Mouse (Mus musculus) cerebellum, postnatal 25 days (tissue): ENCODE measurements around the gene Pcca.

Source experiments
- DNase-seq, 2 experiments: peaks; one replicate each; pipeline ENCODE4 v3.0.0; 2021; ENCODE audit warnings: mixed read lengths in 2 of 2

Pcca gene

DNA sequence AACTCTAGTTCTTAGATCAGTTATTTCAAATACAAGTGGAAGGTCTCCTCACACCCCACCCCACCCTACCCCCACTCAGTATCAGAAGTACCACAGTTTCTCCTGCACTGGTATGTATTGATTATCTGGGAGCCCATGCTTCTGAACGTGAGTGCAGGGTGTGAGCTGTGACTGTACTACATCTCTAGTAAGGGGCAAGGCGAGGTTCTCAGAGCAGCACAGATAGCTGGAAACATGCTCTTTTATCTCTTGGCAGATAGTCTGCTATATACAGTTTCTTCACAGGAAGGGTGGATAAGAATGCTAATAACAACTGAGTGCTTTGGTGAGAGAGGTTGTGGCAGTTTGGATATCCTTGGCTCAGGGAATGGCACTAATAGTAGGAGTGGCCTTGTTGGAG is 117.6 kb downstream of the Pcca start:
- no peak for DNase-seq

DNA sequence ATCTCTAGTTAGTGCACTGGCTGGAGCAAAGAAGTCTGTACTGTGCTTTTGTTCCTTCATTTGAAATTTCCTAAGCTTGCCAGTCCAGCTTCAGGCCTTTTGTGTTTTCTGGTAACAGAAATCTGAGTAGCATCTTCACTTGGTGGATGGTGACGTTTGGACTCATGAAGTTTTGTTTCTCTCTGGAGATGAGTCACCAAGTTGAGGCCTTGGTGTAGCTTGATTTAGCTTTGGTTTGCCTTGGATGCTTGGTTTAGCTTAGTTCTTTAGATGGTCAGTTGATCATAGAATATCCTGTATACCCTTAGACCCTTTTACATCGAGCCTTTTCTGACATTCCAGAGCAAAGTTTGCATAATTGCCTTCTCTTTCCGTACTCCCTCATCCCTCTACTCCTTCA is 141.5 kb downstream of the Pcca start:
- no peak for DNase-seq

DNA sequence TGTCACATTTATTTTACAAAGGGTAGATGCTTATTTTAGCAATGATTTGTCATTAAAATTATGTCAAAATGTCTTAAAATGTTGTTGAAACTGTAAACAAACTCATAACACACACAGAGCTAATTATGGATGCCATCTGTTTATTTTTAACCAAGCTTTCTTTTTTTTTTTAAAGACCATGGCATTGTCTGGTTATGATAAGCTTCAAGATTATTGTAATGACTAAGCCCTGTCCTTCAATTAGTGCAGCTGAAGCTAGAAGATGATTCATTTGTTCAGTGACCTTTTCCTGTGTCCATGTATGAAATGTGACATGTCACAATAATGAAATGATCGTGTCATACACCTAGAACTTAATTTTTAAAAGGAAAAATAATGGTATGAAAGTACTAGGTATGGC is 149.5 kb downstream of the Pcca start:
- no peak for DNase-seq

DNA sequence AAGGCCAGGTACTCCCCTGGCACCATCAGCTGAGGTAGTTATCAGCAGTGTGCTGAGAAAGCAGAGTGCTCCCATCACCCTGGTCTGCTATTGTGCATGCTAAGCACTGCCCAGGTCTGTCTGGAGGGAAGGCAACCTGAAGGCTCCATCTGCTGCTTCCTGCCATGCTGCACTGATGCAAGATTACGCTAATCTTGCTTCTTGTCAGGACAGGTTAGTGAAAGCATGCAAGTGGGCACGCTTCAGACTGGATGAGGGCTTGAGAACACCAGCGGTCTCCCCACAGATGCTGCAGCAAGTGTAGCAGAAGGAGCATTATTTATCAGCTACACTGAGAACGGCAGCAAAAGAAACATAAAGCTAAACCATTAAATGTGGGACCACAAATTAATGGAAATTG is 150.1 kb downstream of the Pcca start:
- DNase-seq = peak; percentile 68 to 70

GRCm38 (mm10) chr14:122684811-122685210 is 150.7 kb downstream of the Pcca start:
- DNase-seq = peak in 1 of 2 experiments; percentile 28

DNA sequence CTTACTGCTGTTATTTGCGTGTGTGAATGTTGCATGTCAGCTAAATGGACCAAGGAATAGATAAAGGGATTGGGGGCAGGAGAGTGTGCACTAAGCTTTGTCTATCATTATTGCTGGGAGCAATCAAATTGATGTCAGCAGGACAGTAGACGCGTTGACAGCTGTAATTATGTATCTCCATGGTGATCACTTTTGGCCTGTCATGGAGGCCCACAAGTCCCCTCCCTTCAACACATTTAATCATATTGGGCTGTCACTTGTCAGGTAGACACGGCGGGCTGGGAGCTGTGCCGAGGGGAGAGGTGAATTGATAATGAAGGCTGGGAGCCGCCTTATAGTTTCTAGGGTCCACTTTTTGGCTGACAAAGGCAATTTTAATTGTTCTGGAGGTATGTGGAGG is 153.3 kb downstream of the Pcca start:
- no peak for DNase-seq

DNA sequence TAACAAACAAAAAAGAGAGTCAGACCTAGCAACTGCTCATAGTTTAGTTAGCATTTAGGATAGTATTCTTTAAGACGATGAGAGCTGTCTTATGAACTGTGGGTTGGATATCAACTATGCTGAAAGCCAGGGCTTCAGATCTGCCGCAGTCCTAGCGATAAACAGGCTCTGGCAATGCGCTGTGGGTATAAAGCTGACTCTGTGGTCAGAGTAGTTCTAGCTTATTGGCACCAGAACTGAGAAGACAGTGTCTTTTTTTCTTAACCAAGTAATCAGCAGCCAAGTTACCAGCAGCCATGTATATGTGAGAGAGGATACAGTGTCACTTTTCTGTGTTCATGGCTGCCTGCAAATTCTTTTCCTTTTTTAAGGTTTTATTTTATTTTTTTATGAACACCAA is 154.3 kb downstream of the Pcca start:
- DNase-seq = no peak

GRCm38 (mm10) chr14:122689136-122689815 is 155.2 kb downstream of the Pcca start:
- no peak for DNase-seq

- no peak for DNase-seq
Observed at GRCm38 (mm10) chr14:122691555-122691954, 157.4 kb downstream of the Pcca start.

GRCm38 (mm10) chr14:122700333-122700732 is 166.2 kb downstream of the Pcca start:
- DNase-seq = no peak

DNA sequence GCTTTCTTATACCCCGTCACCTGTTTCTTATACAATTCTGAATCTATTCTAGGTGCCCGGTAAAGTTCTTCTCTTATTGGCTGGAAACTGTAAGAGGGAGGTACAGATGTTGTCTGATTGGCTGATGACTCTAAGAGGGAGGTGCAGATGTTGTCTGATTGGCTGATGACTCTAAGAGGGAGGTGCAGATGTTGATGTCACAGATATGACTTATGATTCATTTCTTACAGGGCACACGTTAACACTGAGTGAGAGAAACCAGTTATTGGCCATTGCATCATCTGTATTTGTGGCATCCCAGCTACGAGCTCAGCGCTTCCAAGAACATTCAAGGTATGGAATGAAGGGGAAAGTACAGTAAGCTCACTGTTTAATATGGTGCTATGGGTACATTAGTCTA is 179.7 kb downstream of the Pcca start:
- no peak for DNase-seq

DNA sequence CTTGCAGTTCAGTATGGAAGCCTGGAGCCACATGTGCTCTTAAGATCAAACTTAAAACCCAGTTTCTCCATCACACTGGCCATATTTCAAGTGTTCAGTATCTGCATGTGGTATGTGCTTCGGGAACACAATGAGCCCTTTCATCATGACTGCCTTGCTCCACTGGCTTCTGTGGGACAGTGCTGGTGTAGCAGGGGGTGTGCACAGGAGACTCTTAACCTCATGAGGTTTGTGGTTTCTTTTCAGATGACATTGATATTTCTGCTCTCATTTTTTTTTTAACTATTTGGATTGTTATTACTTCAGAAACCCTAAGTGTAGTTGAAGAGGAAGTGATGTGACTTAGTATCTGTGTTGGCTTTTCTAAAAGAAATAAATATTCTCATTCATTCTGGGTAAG is 180.8 kb downstream of the Pcca start:
- no peak for DNase-seq

DNA sequence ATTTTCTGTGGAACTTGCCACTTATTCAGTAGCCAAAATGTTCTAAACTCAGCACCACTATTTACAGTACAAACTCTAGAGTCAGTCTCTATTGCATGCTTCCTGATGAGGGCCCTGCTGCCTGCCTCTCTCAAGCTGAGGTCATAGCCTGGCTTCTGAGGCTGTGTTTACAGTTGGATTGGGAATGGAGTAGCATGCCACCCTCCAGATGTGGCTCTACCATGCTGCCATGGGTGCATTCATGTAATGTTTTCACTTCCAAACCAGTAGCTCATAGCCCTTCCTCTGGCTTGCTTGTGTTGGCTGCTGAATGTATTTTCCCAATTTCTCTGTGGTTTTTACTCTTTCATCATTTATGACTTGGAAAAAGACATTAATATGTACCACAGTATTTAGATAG is 181.9 kb downstream of the Pcca start:
- no peak for DNase-seq

DNA sequence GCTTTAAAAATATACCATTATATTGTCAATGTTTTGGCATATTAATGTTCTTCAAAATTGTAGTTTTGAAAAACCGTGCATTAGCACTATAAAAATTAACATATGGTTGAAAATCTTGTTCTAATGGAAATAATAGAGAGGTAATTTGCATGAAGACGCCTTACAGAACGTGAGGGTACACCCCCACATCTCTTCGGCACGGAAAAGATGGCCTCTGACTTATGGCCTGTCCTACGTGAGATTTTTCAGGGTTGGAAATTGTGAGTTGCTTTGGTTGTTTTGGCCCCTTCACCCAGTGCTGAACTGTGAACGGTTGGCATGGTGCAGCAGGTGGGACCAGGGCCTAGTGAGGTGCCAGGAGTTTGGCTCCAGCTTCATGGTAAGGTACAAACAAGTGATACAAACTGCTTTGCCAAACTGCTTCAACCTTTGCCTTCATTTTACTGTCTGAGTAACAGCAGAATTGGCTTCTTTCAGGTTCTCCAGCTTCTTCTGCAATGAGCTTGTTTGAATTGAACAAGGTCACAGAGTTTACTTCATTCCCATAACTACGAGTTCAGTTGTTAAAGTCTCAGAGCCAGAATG is 185.5 kb downstream of the Pcca start:
- DNase-seq = no peak

- DNase-seq = peak in 1 of 2 experiments; percentile 37
Observed at GRCm38 (mm10) chr14:122720989-122721388, 186.9 kb downstream of the Pcca start.

- DNase-seq = no peak
Observed at GRCm38 (mm10) chr14:122721750-122722149, 187.6 kb downstream of the Pcca start.

DNA sequence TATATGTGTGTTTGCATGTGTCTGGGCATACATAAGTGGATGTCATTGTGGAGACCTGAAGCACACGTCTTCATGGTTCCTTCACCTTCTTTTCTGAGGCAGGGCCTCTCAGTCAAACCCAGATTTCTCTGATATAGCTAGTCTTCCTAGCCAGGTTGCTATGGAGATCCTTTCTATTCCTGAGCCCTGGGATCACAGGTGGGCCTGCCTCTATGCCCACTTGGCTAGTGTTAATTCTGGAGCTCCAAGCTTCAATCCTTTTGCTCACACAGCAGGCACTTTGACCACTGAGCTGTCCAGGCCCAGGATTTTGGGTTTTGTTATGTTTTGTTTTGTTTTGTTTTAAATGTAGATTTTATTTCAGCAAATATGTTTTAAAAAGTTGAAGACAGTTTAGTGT is 192.3 kb downstream of the Pcca start:
- peak in 1 of 2 experiments; percentile 22 for DNase-seq

- DNase-seq = no peak
Observed at GRCm38 (mm10) chr14:122729431-122730073, 195.4 kb downstream of the Pcca start.

- no peak for DNase-seq
Observed at GRCm38 (mm10) chr14:122730921-122731551, 196.9 kb downstream of the Pcca start.

DNA sequence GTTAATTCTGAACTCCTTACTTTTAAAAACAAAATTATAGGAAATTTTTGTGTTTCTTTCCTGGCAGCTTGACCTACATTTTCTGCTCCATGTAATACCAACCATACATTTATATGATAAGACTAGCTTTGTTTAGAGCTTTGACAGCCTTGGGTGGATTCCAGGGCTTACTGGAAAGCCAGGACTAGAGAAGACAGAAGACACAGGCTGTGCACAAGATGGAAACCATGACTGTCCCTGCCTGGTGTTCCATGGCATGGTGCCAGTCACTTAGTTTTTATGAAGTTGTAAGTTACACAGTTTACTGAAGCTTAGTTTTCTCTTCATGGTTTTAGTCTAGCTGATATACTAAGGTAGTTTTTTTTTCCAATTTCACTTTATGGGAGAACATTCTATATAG is 202.7 kb downstream of the Pcca start:
- peak in 1 of 2 experiments; percentile 32 for DNase-seq

GRCm38 (mm10) chr14:122747860-122748842 is 214.0 kb downstream of the Pcca start:
- peak in 1 of 2 experiments; percentile 21 for DNase-seq

GRCm38 (mm10) chr14:122751552-122751951 is 217.4 kb downstream of the Pcca start:
- no peak for DNase-seq

- DNase-seq = no peak
Observed at GRCm38 (mm10) chr14:122753278-122753677, 219.2 kb downstream of the Pcca start.
